Mouse (Mus musculus): ENCODE measurements around the gene Tsen34. TPM values are rescaled to one million over a fixed set of nuclear protein-coding genes. Genes with fewer than 3 reads are reported as not detected.
"Not testable (repeated sequence)": the region's sequence is repeated elsewhere in the genome, so short reads cannot be mapped to it uniquely, and the experiment has no call there.

The Tsen34 gene
- polyA plus RNA-seq, 1 experiment from 2014 or later = 106 TPM

DNA sequence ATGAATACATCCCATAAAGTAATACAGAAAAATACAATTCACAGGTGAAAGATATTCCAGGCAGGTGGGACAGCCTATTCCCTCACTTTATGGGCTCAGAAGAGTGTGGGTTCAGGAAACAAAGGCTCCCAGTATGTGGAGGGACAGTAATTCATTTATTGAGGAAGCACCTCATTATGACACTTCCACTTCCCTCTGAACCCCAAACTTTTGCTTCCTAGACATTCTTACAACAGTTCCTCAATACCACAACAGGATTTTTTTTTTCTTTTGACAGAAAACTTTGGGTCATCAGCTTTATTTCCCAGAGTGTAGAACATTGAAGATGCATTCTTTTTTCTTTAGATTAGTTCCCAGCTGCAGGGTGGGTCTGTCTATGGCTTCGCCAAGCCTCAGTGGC, 40.0 kb downstream of the Tsen34 start:
- DNase-seq (ENCODE audit: low spot score); H3K9ac ChIP-seq (ENCODE audit: low read depth, low read length); H3K9me3 ChIP-seq (ENCODE audit: control insufficient read depth, low read length); H3K4me1 ChIP-seq (replicated peaks; ENCODE audit: control insufficient read depth, insufficient read depth, low read length); H3K36me3 ChIP-seq (ENCODE audit: control insufficient read depth, insufficient read depth, low read length); H3K4me2 ChIP-seq; H3K4me3 ChIP-seq (ENCODE audit: low read depth, low read length); ATAC-seq (replicated peaks; ENCODE audit: low FRiP score); H3K27ac ChIP-seq (ENCODE audit: low read depth, low read length); H3K27me3 ChIP-seq (replicated peaks; ENCODE audit: control insufficient read depth, insufficient read depth, low read length): not testable (repeated sequence)
- no CpG with 5 or more reads among the region's 1 CpGs for WGBS

Small RNA genes within 50 kb of the gene (microRNA-seq; reads per million reads assigned to microRNA genes)
- 7.4 reads per million, percentile 19 among the genes with 10 or more reads in this experiment for gene Mir3572 (ENCODE audit: borderline number of aligned reads)

Other genes starting within 250 kb of the Tsen34 start
- not detected in 2 replicates for gene Tarm1, start 190.2 kb upstream of the Tsen34 start, polyA plus RNA-seq (2014; fragmentation: Nextera tagmentation; extraction: Ambion mirVana)
- 0.17 TPM in 1 of 2 replicates, not detected in the other for gene Oscar, start 76.7 kb upstream of the Tsen34 start, polyA plus RNA-seq (2014; fragmentation: Nextera tagmentation; extraction: Ambion mirVana)
- 375 and 405 TPM in 2 replicates for gene Ndufa3, start 75.5 kb upstream of the Tsen34 start, polyA plus RNA-seq (2014; fragmentation: Nextera tagmentation; extraction: Ambion mirVana)
- gene Tfpt, start 62.9 kb upstream of the Tsen34 start, polyA plus RNA-seq (2014; fragmentation: Nextera tagmentation; extraction: Ambion mirVana) = 21.5 and 24.1 TPM in 2 replicates
- 136 and 137 TPM in 2 replicates for gene Prpf31, start 62.9 kb upstream of the Tsen34 start, polyA plus RNA-seq (2014; fragmentation: Nextera tagmentation; extraction: Ambion mirVana)
- 69.6 and 76.5 TPM in 2 replicates for gene Cnot3, start 47.6 kb upstream of the Tsen34 start, polyA plus RNA-seq (2014; fragmentation: Nextera tagmentation; extraction: Ambion mirVana)
- 13.4 and 13.5 TPM in 2 replicates for gene Leng1, start 27.0 kb upstream of the Tsen34 start, polyA plus RNA-seq (2014; fragmentation: Nextera tagmentation; extraction: Ambion mirVana)
- 10.0 and 12.1 TPM in 2 replicates for gene Tmc4, start 15.3 kb upstream of the Tsen34 start, polyA plus RNA-seq (2014; fragmentation: Nextera tagmentation; extraction: Ambion mirVana)
- 35.7 and 36.7 TPM in 2 replicates for gene Mboat7, start 660 bp downstream of the Tsen34 start, polyA plus RNA-seq (2014; fragmentation: Nextera tagmentation; extraction: Ambion mirVana)
- 1,767 and 1,846 TPM in 2 replicates for gene Rps9, start 11.1 kb downstream of the Tsen34 start, polyA plus RNA-seq (2014; fragmentation: Nextera tagmentation; extraction: Ambion mirVana)
- 1.0 and 1.3 TPM in 2 replicates for gene Pirb, start 27.5 kb downstream of the Tsen34 start, polyA plus RNA-seq (2014; fragmentation: Nextera tagmentation; extraction: Ambion mirVana)
- gene Gm15448, start 132.8 kb downstream of the Tsen34 start, polyA plus RNA-seq (2014; fragmentation: Nextera tagmentation; extraction: Ambion mirVana) = 0.13 TPM in 1 of 2 replicates, not detected in the other
- gene Pira2, start 152.2 kb downstream of the Tsen34 start, polyA plus RNA-seq (2014; fragmentation: Nextera tagmentation; extraction: Ambion mirVana) = 0.30 and 0.38 TPM in 2 replicates
- 0.18 and 0.21 TPM in 2 replicates for gene Gm14548, start 205.3 kb downstream of the Tsen34 start, polyA plus RNA-seq (2014; fragmentation: Nextera tagmentation; extraction: Ambion mirVana)
- 0.13 and 0.23 TPM in 2 replicates for gene Lilra6, start 222.6 kb downstream of the Tsen34 start, polyA plus RNA-seq (2014; fragmentation: Nextera tagmentation; extraction: Ambion mirVana)